Comparison of ENCODE assay signal across 21 mouse cellular contexts in genomic region chr2:5670146-5670545, GRCm38 (mm10). TPM values are rescaled to one million over a fixed set of nuclear protein-coding genes. Genes with fewer than 3 reads are reported as not detected.
A peak's percentile ranks its signal among the peaks of the same experiment; 100 is the strongest.
DNase-seq lines count a peak whose midpoint lies in the region; ATAC-seq and TF ChIP-seq lines count a peak whose summit lies in the region.
"Had no signal": no experiment of that assay in that cellular context is flagged by ENCODE, and none has a peak within 500 bp of the region (broad histone marks: within the 10 kb centered on the region; RNA-seq: fewer than 3 reads in every experiment).

No protein-coding gene starts in this region.

- ATAC-seq in stomach, embryonic 15.5 days (ENCODE audit: insufficient read depth, low FRiP score, low read depth) = no peak
- no peak for ATAC-seq in stomach, postnatal 0 days (ENCODE audit: low FRiP score, low TSS enrichment)
- no peak for ATAC-seq in liver, postnatal 0 days
- ATAC-seq: activated CD4-positive, CD25-positive, alpha-beta regulatory T cell, adult 4 months; forebrain, embryonic 13.5 days; forebrain, postnatal 0 days had no signal

- peaks cover 2% of the 10 kb centered on the region for H3K4me1 ChIP-seq in heart, adult 2 months (ENCODE audit: control insufficient read depth, insufficient read depth, low read length)
- no peaks in the 10 kb centered on the region; the same call in 1 of the 2 replicates for H3K4me1 ChIP-seq in stomach, embryonic 15.5 days
- H3K4me1 ChIP-seq in stomach, postnatal 0 days (replicated peaks; ENCODE audit: control insufficient read depth, insufficient read depth) = no peaks in the 10 kb centered on the region
- H3K4me1 ChIP-seq in liver, postnatal 0 days (ENCODE audit: insufficient read depth) = 0 out of 2 replicates have a peak, but pooled peaks cover 3% of the 10 kb centered on the region
- H3K4me1 ChIP-seq: forebrain, embryonic 13.5 days; heart, embryonic 12.5 days; hindbrain, embryonic 15.5 days had no signal

- peak; percentile 77 for DNase-seq in heart, adult 11 months
- DNase-seq in heart, adult 2 months = no peak
- DNase-seq in stomach, postnatal 0 days (ENCODE audit: low spot score) = no peak
- DNase-seq in R1 (ENCODE audit: low read depth, low spot score) = peak; percentile 71
- no peak for DNase-seq in liver, postnatal 0 days
- no peak for DNase-seq in cerebellum, adult 9-10 months
- DNase-seq in left cerebral cortex, adult 18-20 months (ENCODE audit: low spot score in 2 of 2) = no peak
- DNase-seq: adrenal gland, postnatal 14 days; cerebellum, adult 11-12 months; cerebellum, adult 9-11 months; cerebellum, postnatal 36 days; forebrain, postnatal 0 days; gastrocnemius, postnatal 25 days; heart, postnatal 36 days had no signal

- no peak for TF ChIP-seq POLR2A in heart, adult 2 months (IDR thresholded peaks at IDR 0.05; ENCODE audit: insufficient read depth, low read depth, low read length)

- 89% methylated on average over 10 of the region's 10 CpGs for WGBS in heart, adult 2 months
- WGBS in stomach, embryonic 15.5 days = 92% methylated on average over 10 of the region's 10 CpGs
- WGBS in stomach, postnatal 0 days = 93% methylated on average over 10 of the region's 10 CpGs
- WGBS in liver, postnatal 0 days (ENCODE audit: insufficient replicate concordance) = 78% methylated on average over 10 of the region's 10 CpGs

- no peak overlapping the region for H3K27ac ChIP-seq in heart, adult 2 months
- 0 out of 2 replicates have a peak overlapping the region, but pooled peaks have one; percentile 3 for H3K27ac ChIP-seq in stomach, embryonic 15.5 days
- no peak overlapping the region for H3K27ac ChIP-seq in stomach, postnatal 0 days (replicated peaks)
- H3K27ac ChIP-seq in liver, postnatal 0 days (ENCODE audit: low read depth) = peak overlapping the region; percentile 16; the same call in 1 of the 2 replicates
- H3K27ac ChIP-seq: embryonic facial prominence, embryonic 10.5 days; forebrain, embryonic 13.5 days; hindbrain, embryonic 15.5 days had no signal

- intact Hi-C loops in heart, adult 2 months (cut with DNase I) = no loop called here

- H3K36me3 ChIP-seq in heart, adult 2 months (ENCODE audit: control insufficient read depth, insufficient read depth, low read length) = no peaks in the 10 kb centered on the region
- no peaks in the 10 kb centered on the region for H3K36me3 ChIP-seq in stomach, embryonic 15.5 days
- no peaks in the 10 kb centered on the region for H3K36me3 ChIP-seq in stomach, postnatal 0 days (ENCODE audit: control insufficient read depth, insufficient read depth, low read length)
- no peaks in the 10 kb centered on the region for H3K36me3 ChIP-seq in liver, postnatal 0 days (replicated peaks; ENCODE audit: insufficient read depth, low read length)
- H3K36me3 ChIP-seq: embryonic facial prominence, embryonic 10.5 days; G1E; heart, embryonic 12.5 days; hindbrain, embryonic 15.5 days had no signal

- H3K4me2 ChIP-seq in stomach, embryonic 15.5 days = no peak overlapping the region
- no peak overlapping the region for H3K4me2 ChIP-seq in stomach, postnatal 0 days (replicated peaks; ENCODE audit: low read depth)
- no peak overlapping the region for H3K4me2 ChIP-seq in liver, postnatal 0 days (ENCODE audit: low read depth, low read length)
- H3K4me2 ChIP-seq: forebrain, embryonic 13.5 days; heart, embryonic 12.5 days; hindbrain, embryonic 15.5 days had no signal

- no peak overlapping the region for H3K9ac ChIP-seq in heart, adult 2 months (ENCODE audit: low read depth, low read length)
- no peak overlapping the region for H3K9ac ChIP-seq in stomach, embryonic 15.5 days
- no peak overlapping the region for H3K9ac ChIP-seq in stomach, postnatal 0 days (ENCODE audit: low read length)
- H3K9ac ChIP-seq in liver, postnatal 0 days (replicated peaks) = no peak overlapping the region
- H3K9ac ChIP-seq: forebrain, embryonic 13.5 days; forebrain, postnatal 0 days; heart, embryonic 12.5 days; hindbrain, embryonic 15.5 days had no signal

- H3K79me2 ChIP-seq in heart, adult 2 months (replicated peaks; ENCODE audit: control insufficient read depth, insufficient read depth, low read length) = no peaks in the 10 kb centered on the region

- H3K9me3 ChIP-seq in stomach, embryonic 15.5 days = no peaks in the 10 kb centered on the region
- H3K9me3 ChIP-seq in stomach, postnatal 0 days (ENCODE audit: control insufficient read depth, low read length) = no peaks in the 10 kb centered on the region
- H3K9me3 ChIP-seq in liver, postnatal 0 days (ENCODE audit: low read length) = no peaks in the 10 kb centered on the region
- H3K9me3 ChIP-seq: embryonic facial prominence, embryonic 10.5 days; forebrain, embryonic 13.5 days; G1E; hindbrain, embryonic 15.5 days had no signal

- TF ChIP-seq CTCF in heart, adult 2 months (IDR thresholded peaks at IDR 0.05) = no peak
- no peak for TF ChIP-seq CTCF in stomach, postnatal 0 days (IDR thresholded peaks at IDR 0.05; ENCODE audit: low read depth)
- no peak for TF ChIP-seq CTCF in liver, postnatal 0 days (IDR thresholded peaks at IDR 0.05; ENCODE audit: low read depth)

- no peak for TF ChIP-seq EP300 in heart, adult 2 months (IDR thresholded peaks at IDR 0.05; ENCODE audit: insufficient read depth, low read depth, low read length)
- TF ChIP-seq EP300 in stomach, postnatal 0 days (optimal IDR thresholded peaks at IDR 0.05) = no peak
- no peak for TF ChIP-seq EP300 in liver, postnatal 0 days (IDR thresholded peaks at IDR 0.05; ENCODE audit: low read depth)

- no peak overlapping the region for H3K4me3 ChIP-seq in heart, adult 2 months
- H3K4me3 ChIP-seq in stomach, embryonic 15.5 days (replicated peaks) = no peak overlapping the region
- H3K4me3 ChIP-seq in stomach, postnatal 0 days (ENCODE audit: low read depth, low read length) = no peak overlapping the region
- H3K4me3 ChIP-seq in liver, postnatal 0 days (ENCODE audit: low read depth, low read length) = no peak overlapping the region
- H3K4me3 ChIP-seq: embryonic facial prominence, embryonic 10.5 days; forebrain, embryonic 13.5 days; heart, embryonic 12.5 days; hindbrain, embryonic 15.5 days had no signal

- H3K27me3 ChIP-seq in heart, adult 2 months (ENCODE audit: control insufficient read depth, insufficient read depth, low read length) = no peaks in the 10 kb centered on the region
- H3K27me3 ChIP-seq in stomach, embryonic 15.5 days (replicated peaks) = no peaks in the 10 kb centered on the region
- H3K27me3 ChIP-seq in stomach, postnatal 0 days (ENCODE audit: control insufficient read depth, insufficient read depth, low read length) = no peaks in the 10 kb centered on the region
- no peaks in the 10 kb centered on the region for H3K27me3 ChIP-seq in liver, postnatal 0 days (ENCODE audit: insufficient read depth, low read length)
- H3K27me3 ChIP-seq: forebrain, embryonic 13.5 days; heart, embryonic 12.5 days; hindbrain, embryonic 15.5 days had no signal

RNA-seq across cellular contexts. Expression of gene Camk1d, which starts 44.2 kb away (rescaled TPM):
- 1 to 10 TPM; 4.3 to 4.9 TPM for total RNA-seq in heart, adult 2 months (2021)
- 2.5 and 3.3 TPM in 2 replicates for polyA plus RNA-seq in heart, adult 2 months (2012; rRNA removed)
- polyA plus RNA-seq in stomach, embryonic 15.5 days (2015; fragmentation: Nextera tagmentation; extraction: Ambion mirVana) = 17.9 and 18.4 TPM in 2 replicates
- polyA plus RNA-seq in stomach, postnatal 0 days (2015; fragmentation: Nextera tagmentation; extraction: Ambion mirVana) = 6.7 and 8.4 TPM in 2 replicates
- polyA plus RNA-seq in liver, postnatal 0 days (2015; fragmentation: Nextera tagmentation; extraction: Ambion mirVana) = 2.0 and 2.2 TPM in 2 replicates
- total RNA-seq in left cerebral cortex, adult 18-20 months (2021) = 100 to 1,000 TPM; 118 to 141 TPM

Comparison
In these comparisons a context has a peak if more than half of its experiments do, and no peak if none do; other contexts are left out.
1. DNase-seq: peak in heart, adult 11 months (single experiment) and R1 (single experiment); none in heart, adult 2 months (0 of 2), stomach, postnatal 0 days (single experiment), liver, postnatal 0 days (single experiment), cerebellum, adult 9-10 months (single experiment) and left cerebral cortex, adult 18-20 months (0 of 2).
2. H3K27ac ChIP-seq: peak in stomach, embryonic 15.5 days (single experiment) and liver, postnatal 0 days (single experiment); none in heart, adult 2 months (single experiment) and stomach, postnatal 0 days (single experiment).